Mouse (Mus musculus) urinary bladder, postnatal 0 days (tissue): ENCODE data around the gene Olfr332. TPM values are rescaled to one million over a fixed set of nuclear protein-coding genes. Genes with fewer than 3 reads are reported as not detected.

ENCODE experiments used
- polyA plus RNA-seq: library from polyadenylated mRNA; unstranded; fragments of >200 nt; fragmentation: Nextera tagmentation; extraction: Ambion mirVana; gene quantifications from 2 replicates; pipeline ENCODE4 v1.2.1, GENCODE M21; 2015

Gene Olfr332
- not detected in 2 replicates for polyA plus RNA-seq

GRCm38 (mm10) chr11:58492455-58492854 lies at the start of gene Olfr332:
TSS of gene Olfr332 (minus strand) at chr11:58492555.

GRCm38 (mm10) chr11:58534736-58535135 lies 42.4 kb upstream of the Olfr332 start, which contains the start of gene Olfr330:
TSS of gene Olfr330 (minus strand) at chr11:58534836.

GRCm38 (mm10) chr11:58502472-58502871 lies 10.1 kb upstream of the Olfr332 start, which contains the start of gene Olfr331:
TSS of gene Olfr331 (minus strand) at chr11:58502572.

GRCm38 (mm10) chr11:58462170-58462569 lies 30.2 kb downstream of the Olfr332 start, which contains the start of gene Olfr30:
TSS of gene Olfr30 (minus strand) at chr11:58462270.

GRCm38 (mm10) chr11:58452759-58453158 lies 39.6 kb downstream of the Olfr332 start, which contains the start of gene Lypd9:
TSS of gene Lypd9 (minus strand) at chr11:58452923.

Other genes with a start within 250 kb of the Olfr332 start
- gene 4930438A08Rik, start 217.8 kb downstream of the Olfr332 start, polyA plus RNA-seq = not detected in 2 replicates
- 10.1 and 11.4 TPM in 2 replicates for gene Zfp692, start 185.5 kb downstream of the Olfr332 start, polyA plus RNA-seq
- gene Zfp672, start 162.2 kb downstream of the Olfr332 start, polyA plus RNA-seq = 40.1 and 44.4 TPM in 2 replicates
- 29.8 and 33.1 TPM in 2 replicates for gene Sh3bp5l, start 161.8 kb downstream of the Olfr332 start, polyA plus RNA-seq
- gene Lypd8, start 113.5 kb downstream of the Olfr332 start, polyA plus RNA-seq = 0.24 and 0.77 TPM in 2 replicates
- gene 1810065E05Rik, start 71.4 kb downstream of the Olfr332 start, polyA plus RNA-seq = 0.23 and 0.33 TPM in 2 replicates
- not detected in 2 replicates for gene Gm12253, start 60.0 kb downstream of the Olfr332 start, polyA plus RNA-seq
- not detected in 2 replicates for gene Lypd9, start 39.6 kb downstream of the Olfr332 start, polyA plus RNA-seq
- gene Olfr30, start 30.3 kb downstream of the Olfr332 start, polyA plus RNA-seq = not detected in 2 replicates
- gene Olfr331, start 10.0 kb upstream of the Olfr332 start, polyA plus RNA-seq = not detected in 2 replicates
- gene Olfr330, start 42.3 kb upstream of the Olfr332 start, polyA plus RNA-seq = not detected in 2 replicates
- not detected in 2 replicates for gene Olfr329-ps, start 53.9 kb upstream of the Olfr332 start, polyA plus RNA-seq
- 0.05 TPM in 1 of 2 replicates, not detected in the other for gene Olfr328, start 63.1 kb upstream of the Olfr332 start, polyA plus RNA-seq
- not detected in 2 replicates for gene Olfr224, start 78.0 kb upstream of the Olfr332 start, polyA plus RNA-seq
- not detected in 2 replicates for gene Olfr325, start 85.2 kb upstream of the Olfr332 start, polyA plus RNA-seq
- gene Olfr324, start 102.6 kb upstream of the Olfr332 start, polyA plus RNA-seq = not detected in 2 replicates
- gene 2210407C18Rik, start 123.5 kb upstream of the Olfr332 start, polyA plus RNA-seq = not detected in 2 replicates
- gene Olfr323, start 137.9 kb upstream of the Olfr332 start, polyA plus RNA-seq = not detected in 2 replicates
- not detected in 2 replicates for gene Trim58, start 147.9 kb upstream of the Olfr332 start, polyA plus RNA-seq
- not detected in 2 replicates for gene Olfr322, start 166.2 kb upstream of the Olfr332 start, polyA plus RNA-seq
- not detected in 2 replicates for gene Olfr320, start 188.5 kb upstream of the Olfr332 start, polyA plus RNA-seq
- not detected in 2 replicates for gene Olfr319, start 206.6 kb upstream of the Olfr332 start, polyA plus RNA-seq
- not detected in 2 replicates for gene Olfr318, start 231.5 kb upstream of the Olfr332 start, polyA plus RNA-seq
- not detected in 2 replicates for gene Olfr317, start 246.7 kb upstream of the Olfr332 start, polyA plus RNA-seq